Mouse (Mus musculus) CH12.LX (cell line): ENCODE data around the gene Lman2. TPM values are rescaled to one million over a fixed set of nuclear protein-coding genes. Genes with fewer than 3 reads are reported as not detected.

Experiments used
- DNase-seq: peaks from one replicate; pipeline ENCODE4 v3.0.0-alpha.2; 2013; ENCODE audit errors: extremely low read depth
- H3K27ac ChIP-seq: 2 replicates; pipeline ENCODE4 v1.5.1; 2012; ENCODE audit warnings: low read depth, mild to moderate bottlenecking, control low read depth, moderate library complexity; ENCODE audit not compliant: insufficient read depth
- H3K27me3 ChIP-seq: replicated peaks from 2 replicates; pipeline ENCODE3; 2012; ENCODE audit warnings: inconsistent platforms
- H3K36me3 ChIP-seq, 2 experiments: replicated peaks in 1 of 2; 2 replicates each; pipeline versions ENCODE3 to v1.6.1; 2012; ENCODE audit warnings: inconsistent platforms in 1 of 2, low read length in 1 of 2, mild to moderate bottlenecking in 1 of 2, mixed read lengths in 1 of 2, moderate library complexity in 1 of 2; ENCODE audit not compliant: control insufficient read depth in 1 of 2, insufficient read depth in 1 of 2
- H3K4me1 ChIP-seq, 2 experiments: 2 replicates each; pipeline ENCODE4 v1.6.1; 2012; ENCODE audit warnings: inconsistent platforms in 1 of 2, moderate library complexity in 1 of 2; ENCODE audit not compliant: insufficient read depth in 2 of 2, control insufficient read depth in 1 of 2
- H3K4me2 ChIP-seq: 2 replicates; pipeline ENCODE4 v1.6.1; 2012; ENCODE audit warnings: low read depth, mild to moderate bottlenecking, control low read depth; ENCODE audit not compliant: poor library complexity, insufficient read depth, severe bottlenecking
- H3K4me3 ChIP-seq, 3 experiments: fragments of 150-350 bp in 1 of 3; sonication (generic) in 1 of 3; replicated peaks in 1 of 3; 2 replicates each; pipeline versions ENCODE3 to v1.5.1; 2011 to 2012; ENCODE audit warnings: low read depth in 2 of 3, low read length in 2 of 3, mild to moderate bottlenecking in 2 of 3, moderate library complexity in 2 of 3, control low read depth in 1 of 3, improper control_type of control experiment in 1 of 3, inconsistent platforms in 1 of 3, mixed read lengths in 1 of 3; ENCODE audit not compliant: poor library complexity in 1 of 3
- H3K79me2 ChIP-seq: replicated peaks from 2 replicates; pipeline ENCODE4 v1.6.1; 2012; ENCODE audit warnings: mild to moderate bottlenecking, moderate library complexity; ENCODE audit not compliant: control insufficient read depth, poor library complexity, insufficient read depth, severe bottlenecking; ENCODE audit errors: extremely low read depth
- H3K9ac ChIP-seq: 2 replicates; pipeline ENCODE4 v1.6.1; 2012; ENCODE audit warnings: low read depth, mild to moderate bottlenecking, control low read depth, moderate library complexity; ENCODE audit not compliant: insufficient read depth
- H3K9me3 ChIP-seq: replicated peaks from 2 replicates; pipeline ENCODE3; 2012; ENCODE audit warnings: low read length, inconsistent platforms, mixed read lengths
- CHD2 ChIP-seq: IDR thresholded peaks from 2 replicates; pipeline ENCODE4 v1.6.1; 2011; ENCODE audit warnings: low read length, improper control_type of control experiment
- CTCF ChIP-seq, 2 experiments: IDR thresholded peaks in 1 of 2; conservative IDR thresholded peaks in 1 of 2; 2 replicates each; pipeline ENCODE4 v1.5.1; 2011 to 2012; ENCODE audit warnings: low read depth in 2 of 2, low read length in 2 of 2, improper control_type of control experiment in 1 of 2, inconsistent platforms in 1 of 2, mild to moderate bottlenecking in 1 of 2, moderate library complexity in 1 of 2
- E2F4 ChIP-seq: IDR thresholded peaks from 2 replicates; pipeline ENCODE4 v1.6.1; 2011; ENCODE audit warnings: low read depth, low read length, improper control_type of control experiment; ENCODE audit not compliant: insufficient replicate concordance
- ELF1 ChIP-seq: IDR thresholded peaks from 2 replicates; pipeline ENCODE4 v1.6.1; 2014; ENCODE audit warnings: low read depth, mild to moderate bottlenecking, inconsistent platforms, low read length, improper control_type of control experiment
- EP300 ChIP-seq: IDR thresholded peaks from 2 replicates; pipeline ENCODE4 v1.6.1; 2011; ENCODE audit warnings: low read length, improper control_type of control experiment
- ETS1 ChIP-seq: conservative IDR thresholded peaks from 2 replicates; pipeline ENCODE4 v1.6.1; 2012; ENCODE audit warnings: low read depth, mild to moderate bottlenecking, inconsistent platforms, low read length, improper control_type of control experiment, moderate library complexity
- GABPA ChIP-seq: IDR thresholded peaks from 2 replicates; pipeline ENCODE4 v1.6.1; 2012; ENCODE audit warnings: low read depth, low read length, improper control_type of control experiment, inconsistent platforms; ENCODE audit not compliant: insufficient replicate concordance
- HCFC1 ChIP-seq: IDR thresholded peaks from 2 replicates; pipeline ENCODE4 v1.6.1; 2012; ENCODE audit warnings: low read depth, mild to moderate bottlenecking, inconsistent platforms, low read length, improper control_type of control experiment
- IRF4 ChIP-seq: IDR thresholded peaks from 2 replicates; pipeline ENCODE4 v1.6.1; 2014; ENCODE audit warnings: low read depth, mild to moderate bottlenecking, inconsistent platforms, low read length, improper control_type of control experiment
- JUN ChIP-seq: IDR thresholded peaks from 2 replicates; pipeline ENCODE4 v1.6.1; 2011; ENCODE audit warnings: low read depth, mild to moderate bottlenecking, low read length, improper control_type of control experiment, moderate library complexity; ENCODE audit not compliant: insufficient read depth
- MAFK ChIP-seq: IDR thresholded peaks from 2 replicates; pipeline ENCODE4 v1.6.1; 2011; ENCODE audit warnings: low read length, improper control_type of control experiment; ENCODE audit not compliant: insufficient replicate concordance
- MAZ ChIP-seq: IDR thresholded peaks from 2 replicates; pipeline ENCODE4 v1.6.1; 2012; ENCODE audit warnings: low read depth, mild to moderate bottlenecking, inconsistent platforms, low read length, improper control_type of control experiment, moderate library complexity
- MXI1 ChIP-seq: IDR thresholded peaks from 2 replicates; pipeline ENCODE4 v1.6.1; 2011; ENCODE audit warnings: mild to moderate bottlenecking, low read depth, low read length, improper control_type of control experiment
- MYC ChIP-seq: IDR thresholded peaks from 2 replicates; pipeline ENCODE4 v1.6.1; 2011; ENCODE audit warnings: low read depth, mild to moderate bottlenecking, improper control_type of control experiment, low read length
- NELFE ChIP-seq: IDR thresholded peaks from 2 replicates; pipeline ENCODE4 v1.6.1; 2011; ENCODE audit warnings: low read depth, low read length, improper control_type of control experiment
- NRF1 ChIP-seq: IDR thresholded peaks from 2 replicates; pipeline ENCODE4 v1.6.1; 2014; ENCODE audit warnings: low read depth, mild to moderate bottlenecking, inconsistent platforms, low read length, improper control_type of control experiment, moderate library complexity
- PAX5 ChIP-seq: IDR thresholded peaks from 2 replicates; pipeline ENCODE4 v1.6.1; 2012; ENCODE audit warnings: low read length, inconsistent platforms, mixed read lengths
- RCOR1 ChIP-seq: conservative IDR thresholded peaks from 2 replicates; pipeline ENCODE4 v1.6.1; 2012; ENCODE audit warnings: low read depth, mild to moderate bottlenecking, inconsistent platforms, low read length, improper control_type of control experiment
- SIN3A ChIP-seq: IDR thresholded peaks from 2 replicates; pipeline ENCODE4 v1.6.1; 2012; ENCODE audit warnings: low read length, improper control_type of control experiment, inconsistent platforms
- SMC3 ChIP-seq: IDR thresholded peaks from 2 replicates; pipeline ENCODE4 v1.6.1; 2011; ENCODE audit warnings: low read depth, low read length, improper control_type of control experiment
- TBP ChIP-seq: conservative IDR thresholded peaks from 2 replicates; pipeline ENCODE4 v1.6.1; 2011; ENCODE audit warnings: low read depth, low read length, improper control_type of control experiment
- TCF12 ChIP-seq: IDR thresholded peaks from 2 replicates; pipeline ENCODE4 v1.6.1; 2014; ENCODE audit warnings: low read depth, mild to moderate bottlenecking, inconsistent platforms, low read length, improper control_type of control experiment
- UBTF ChIP-seq: IDR thresholded peaks from 2 replicates; pipeline ENCODE4 v1.6.1; 2012; ENCODE audit warnings: low read depth, mild to moderate bottlenecking, inconsistent platforms, low read length, improper control_type of control experiment, moderate library complexity
- ZMIZ1 ChIP-seq: IDR thresholded peaks from 2 replicates; pipeline ENCODE4 v1.6.1; 2012; ENCODE audit warnings: low read depth, mild to moderate bottlenecking, inconsistent platforms, low read length, improper control_type of control experiment
- ZNF384 ChIP-seq: IDR thresholded peaks from 2 replicates; pipeline ENCODE4 v1.6.1; 2012; ENCODE audit warnings: low read depth, low read length, improper control_type of control experiment, inconsistent platforms
- dilution Hi-C: fragments of 300-500 bp; cut with MboI; formaldehyde crosslinking; loops from 2 replicates; pipeline ENCODE4 v1.14.3; 2020; ENCODE audit warnings: low sequenced_read_pairs; ENCODE audit not compliant: extremely low pct_unique_long_range_greater_than_20kb, extremely low pct_ligation_motif_present
- in situ Hi-C: fragments of 300-500 bp; cut with MboI; formaldehyde crosslinking; loops from 3 replicates; pipeline ENCODE4 v1.14.3; 2019; ENCODE audit warnings: low sequenced_read_pairs, low pct_ligation_motif_present, low pct_unique_long_range_greater_than_20kb, mixed read lengths
- polyA plus RNA-seq: library from polyadenylated mRNA; unstranded; fragments of >175 nt; gene quantifications from 2 replicates; pipeline ENCODE4 v1.2.1, GENCODE M21; 2012; ENCODE audit warnings: low read depth; ENCODE audit not compliant: insufficient read length
- total RNA-seq, 2 experiments: library from RNA; depleted of rRNA; stranded (reverse); fragments of 300-350 nt in 1 of 2; fragments of >200 nt in 1 of 2; gene quantifications; 2 replicates each; pipeline ENCODE4 v1.2.3; 2012 to 2014

The Lman2 gene
- total and polyA plus RNA-seq, 3 experiments, result 94.6 to 174 (median 126) TPM

DNA sequence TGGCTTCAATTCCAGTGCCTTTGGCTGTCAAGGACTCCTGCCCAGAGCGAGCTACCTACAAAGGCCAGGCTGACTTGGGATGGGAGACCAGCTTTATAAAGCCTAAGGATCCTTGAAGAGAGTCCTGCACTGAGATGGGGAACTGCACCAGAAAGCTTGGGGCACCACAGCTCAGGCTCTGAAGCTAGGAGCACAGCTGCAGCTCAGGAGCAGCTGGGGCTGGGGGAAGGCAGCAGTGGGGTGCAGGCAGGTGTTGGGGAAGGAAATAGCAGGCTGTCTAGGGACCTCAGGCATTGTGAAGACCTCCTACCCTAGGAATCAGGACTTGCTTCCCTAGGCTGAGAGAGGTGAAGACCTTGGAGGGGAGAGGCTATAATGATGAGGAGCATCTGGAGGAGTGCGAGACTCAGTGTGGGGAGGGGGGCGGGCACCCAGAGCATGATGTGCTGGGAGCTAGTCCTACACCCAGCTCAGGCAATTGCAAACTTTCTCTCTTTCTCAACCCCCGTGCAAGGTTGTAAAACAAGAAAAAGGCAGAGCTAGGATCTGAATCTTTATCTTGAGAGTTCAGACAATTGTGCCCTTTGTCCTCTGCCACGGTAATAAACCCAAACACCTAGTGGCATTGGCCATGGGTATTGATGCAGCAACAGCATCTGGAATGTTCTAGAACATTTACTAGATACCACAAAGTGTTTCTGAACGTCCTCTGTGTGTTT lies 11.8 kb upstream of the Lman2 start:
- Histone ChIP-seq H3K27me3 (no peaks in the 10 kb centered on the region), H3K36me3 (peaks cover 12 to 24% of the 10 kb centered on the region in 2 experiments), H3K4me2 (no peak overlapping the region), H3K27ac (no peak overlapping the region), H3K9me3 (no peaks in the 10 kb centered on the region), H3K9ac (no peak overlapping the region), H3K4me3 (no peak overlapping the region), H3K4me1 (peaks cover 17 to 48% of the 10 kb centered on the region in 2 experiments), H3K79me2 (no peaks in the 10 kb centered on the region)
- DNase-seq, result no peak
- in situ Hi-C loops, result no loop called here
- dilution Hi-C loops, result no loop called here
- TF ChIP-seq SIN3A, result no peak
- no peak for TF ChIP-seq RCOR1
- TF ChIP-seq NELFE, result no peak
- TF ChIP-seq CTCF (conservative IDR thresholded peaks at IDR 0.05 in 1 of 2, IDR thresholded peaks at IDR 0.05 in 1 of 2; ENCODE audit: low read depth in 2 of 2, low read length in 2 of 2), result no peak
- TF ChIP-seq GABPA, result no peak
- TF ChIP-seq SMC3, result no peak
- TF ChIP-seq NRF1, result no peak
- TF ChIP-seq MAFK, result no peak
- TF ChIP-seq MAZ, result no peak
- TF ChIP-seq CHD2, result no peak
- TF ChIP-seq TCF12, result no peak
- TF ChIP-seq PAX5, result no peak
- TF ChIP-seq ELF1, result no peak
- no peak for TF ChIP-seq TBP
- no peak for TF ChIP-seq JUN

DNA sequence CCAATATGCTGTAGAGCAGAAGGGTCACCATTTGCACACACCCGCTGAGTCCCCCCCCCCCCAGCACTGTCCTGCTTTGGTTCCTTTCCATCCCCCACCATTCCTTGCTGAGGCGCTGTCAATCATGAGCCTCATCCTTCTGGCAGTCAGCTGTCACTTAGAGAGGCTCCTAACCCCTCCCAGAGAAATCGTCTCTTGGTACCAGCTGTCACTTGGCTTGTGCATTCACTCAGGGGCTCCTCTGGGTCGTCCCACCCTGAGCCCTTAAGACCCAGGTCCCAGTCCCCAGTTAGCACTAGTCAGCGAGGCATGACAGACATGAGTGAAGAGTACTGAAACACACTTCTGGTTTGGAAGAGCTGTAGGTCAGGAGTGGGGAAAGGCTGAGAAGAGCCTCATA lies 9.2 kb upstream of the Lman2 start:
- DNase-seq, result no peak
- H3K9ac ChIP-seq, result no peak overlapping the region
- no peaks in the 10 kb centered on the region for H3K27me3 ChIP-seq
- no peaks in the 10 kb centered on the region for H3K79me2 ChIP-seq
- H3K9me3 ChIP-seq, result no peaks in the 10 kb centered on the region
- peaks cover 22 to 61% of the 10 kb centered on the region in 2 experiments for H3K4me1 ChIP-seq
- peaks cover 0 to 5% of the 10 kb centered on the region in 2 experiments for H3K36me3 ChIP-seq
- H3K4me2 ChIP-seq, result no peak overlapping the region
- in situ Hi-C loops, result no loop called here
- no peak overlapping the region for H3K27ac ChIP-seq
- TF ChIP-seq ZMIZ1, result no peak
- no peak for TF ChIP-seq ZNF384
- TF ChIP-seq SMC3, result no peak
- TF ChIP-seq HCFC1, result no peak
- TF ChIP-seq MXI1, result no peak
- no peak for TF ChIP-seq NELFE
- TF ChIP-seq UBTF, result no peak
- TF ChIP-seq CHD2, result no peak
- no peak for TF ChIP-seq IRF4
- no peak for TF ChIP-seq PAX5
- no peak for TF ChIP-seq E2F4
- no peak for TF ChIP-seq ELF1
- TF ChIP-seq ETS1, result no peak
- no peak for TF ChIP-seq EP300
- no peak for TF ChIP-seq MYC
- TF ChIP-seq TBP, result no peak
- no peak for TF ChIP-seq NRF1
- dilution Hi-C loops, result no loop called here
- no peak overlapping the region for H3K4me3 ChIP-seq
